Comparison of ENCODE assay signal across 20 mouse cellular contexts in the genomic region with DNA sequence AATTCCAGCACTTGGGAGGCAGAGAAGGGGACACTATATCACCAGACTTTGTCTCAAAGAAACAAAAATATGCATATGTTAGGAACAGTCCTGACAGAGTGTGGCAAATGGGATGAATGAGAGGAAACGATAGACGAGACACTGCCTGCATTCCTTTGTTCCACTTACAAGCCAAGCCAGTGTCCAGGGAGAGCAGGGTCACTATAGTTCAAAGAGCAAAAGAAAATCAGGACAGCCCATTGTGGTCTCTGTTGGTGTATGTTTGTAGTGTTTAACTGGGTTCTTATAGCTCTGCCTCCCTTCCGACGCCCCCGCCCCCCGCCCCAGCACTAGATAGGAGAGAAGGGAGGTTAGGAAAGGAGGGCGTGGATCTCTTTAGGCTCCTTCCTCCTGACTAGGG. TPM values are rescaled to one million over a fixed set of nuclear protein-coding genes. Genes with fewer than 3 reads are reported as not detected.
A peak's percentile ranks its signal among the peaks of the same experiment; 100 is the strongest.
DNase-seq lines count a peak whose midpoint lies in the region; ATAC-seq and TF ChIP-seq lines count a peak whose summit lies in the region.
"Had no signal": no experiment of that assay in that cellular context is flagged by ENCODE, and none has a peak within 500 bp of the region (broad histone marks: within the 10 kb centered on the region; RNA-seq: fewer than 3 reads in every experiment).

No protein-coding gene starts in this region.

- H3K9me3 ChIP-seq in heart, embryonic 13.5 days, result no peaks in the 10 kb centered on the region
- H3K9me3 ChIP-seq in kidney, postnatal 0 days (replicated peaks; ENCODE audit: low read length), result no peaks in the 10 kb centered on the region
- no peaks in the 10 kb centered on the region for H3K9me3 ChIP-seq in liver, postnatal 0 days (ENCODE audit: low read length)
- H3K9me3 ChIP-seq: embryonic facial prominence, embryonic 12.5 days; neural tube, embryonic 12.5 days had no signal

- H3K27ac ChIP-seq in heart, embryonic 13.5 days (replicated peaks), result 0 out of 2 replicates have a peak overlapping the region, but pooled peaks have one; percentile 17
- H3K27ac ChIP-seq in kidney, postnatal 0 days, result no peak overlapping the region
- H3K27ac ChIP-seq in liver, postnatal 0 days (ENCODE audit: low read depth), result no peak overlapping the region
- H3K27ac ChIP-seq: embryonic facial prominence, embryonic 12.5 days; liver, embryonic 14.5 days; neural tube, embryonic 12.5 days had no signal

- no peak overlapping the region for H3K9ac ChIP-seq in heart, embryonic 13.5 days
- no peak overlapping the region for H3K9ac ChIP-seq in kidney, postnatal 0 days (ENCODE audit: low read depth, low read length)
- no peak overlapping the region for H3K9ac ChIP-seq in liver, postnatal 0 days (replicated peaks)
- H3K9ac ChIP-seq: embryonic facial prominence, embryonic 12.5 days; liver, embryonic 14.5 days; neural tube, embryonic 12.5 days had no signal

- no peak overlapping the region for H3K4me2 ChIP-seq in heart, embryonic 13.5 days
- H3K4me2 ChIP-seq in kidney, postnatal 0 days (ENCODE audit: low read length), result no peak overlapping the region
- H3K4me2 ChIP-seq in liver, postnatal 0 days (ENCODE audit: low read depth, low read length), result no peak overlapping the region
- H3K4me2 ChIP-seq: embryonic facial prominence, embryonic 12.5 days had no signal

- WGBS in heart, embryonic 13.5 days, result 23% methylated on average over 7 of the region's 7 CpGs
- WGBS in kidney, postnatal 0 days, result 39% methylated on average over 7 of the region's 7 CpGs
- 73% methylated on average over 7 of the region's 7 CpGs for WGBS in liver, postnatal 0 days (ENCODE audit: insufficient replicate concordance)

- TF ChIP-seq EP300 in liver, postnatal 0 days (IDR thresholded peaks at IDR 0.05; ENCODE audit: low read depth), result no peak

- no peak for ATAC-seq in heart, embryonic 13.5 days (ENCODE audit: extremely low read depth, insufficient number of reproducible peaks, low FRiP score, low TSS enrichment)
- ATAC-seq in kidney, postnatal 0 days (replicated peaks; ENCODE audit: low FRiP score, low read depth), result no peak
- ATAC-seq in liver, postnatal 0 days, result no peak
- ATAC-seq: forebrain, embryonic 14.5 days; hindbrain, embryonic 16.5 days; intestine, embryonic 16.5 days had no signal

- no peak for TF ChIP-seq CTCF in kidney, postnatal 0 days (IDR thresholded peaks at IDR 0.05; ENCODE audit: low read depth)
- TF ChIP-seq CTCF in liver, postnatal 0 days (IDR thresholded peaks at IDR 0.05; ENCODE audit: low read depth), result no peak

- no peaks in the 10 kb centered on the region for H3K27me3 ChIP-seq in heart, embryonic 13.5 days (replicated peaks)
- no peaks in the 10 kb centered on the region for H3K27me3 ChIP-seq in kidney, postnatal 0 days (ENCODE audit: insufficient read depth, low read length)
- H3K27me3 ChIP-seq in liver, postnatal 0 days (ENCODE audit: insufficient read depth, low read length), result no peaks in the 10 kb centered on the region
- H3K27me3 ChIP-seq: CH12.LX; embryonic facial prominence, embryonic 12.5 days; neural tube, embryonic 12.5 days had no signal

- DNase-seq in heart, postnatal 25 days (ENCODE audit: low spot score), result no peak
- peak; percentile 37 for DNase-seq in kidney, postnatal 0 days (ENCODE audit: low spot score)
- DNase-seq in kidney, postnatal 14 days, result no peak
- peak; percentile 14 for DNase-seq in adipocyte (ENCODE audit: low spot score)
- peak; percentile 53 for DNase-seq in embryo, embryonic 9.5 days (ENCODE audit: extremely low spot score)
- DNase-seq in liver, postnatal 0 days, result no peak
- DNase-seq: cerebellum, adult 18-20 months; cerebellum, postnatal 25 days; gastrocnemius, postnatal 14 days; lung, postnatal 10 days; thymus, postnatal 36 days had no signal

- no peak overlapping the region for H3K4me3 ChIP-seq in heart, embryonic 13.5 days
- H3K4me3 ChIP-seq in kidney, postnatal 0 days (replicated peaks; ENCODE audit: low read depth, low read length), result no peak overlapping the region
- no peak overlapping the region for H3K4me3 ChIP-seq in liver, postnatal 0 days (ENCODE audit: low read depth, low read length)
- H3K4me3 ChIP-seq: embryonic facial prominence, embryonic 12.5 days; erythroblast, embryonic 14.5 days; neural tube, embryonic 12.5 days had no signal

- intact Hi-C loops in heart, postnatal 25 days (cut with DNase I), result no loop called here

- H3K36me3 ChIP-seq in heart, embryonic 13.5 days, result peaks cover 19% of the 10 kb centered on the region
- H3K36me3 ChIP-seq in kidney, postnatal 0 days (ENCODE audit: insufficient read depth, low read length), result peaks cover 5% of the 10 kb centered on the region; the same call in 1 of the 2 replicates
- H3K36me3 ChIP-seq in liver, postnatal 0 days (replicated peaks; ENCODE audit: insufficient read depth, low read length), result no peaks in the 10 kb centered on the region; the same call in 1 of the 2 replicates

- peaks cover 15% of the 10 kb centered on the region for H3K4me1 ChIP-seq in heart, embryonic 13.5 days
- no peaks in the 10 kb centered on the region for H3K4me1 ChIP-seq in kidney, postnatal 0 days (replicated peaks; ENCODE audit: insufficient read depth, low read length)
- H3K4me1 ChIP-seq in liver, postnatal 0 days (ENCODE audit: insufficient read depth), result no peaks in the 10 kb centered on the region

RNA-seq across cellular contexts. Expression of a gene that starts 30.0 kb away (rescaled TPM):
- polyA plus RNA-seq in heart, embryonic 13.5 days (2015; fragmentation: Nextera tagmentation; extraction: Ambion mirVana), result 11.8 and 12.0 TPM in 2 replicates
- 10 to 100 TPM; 32.6 to 33.2 TPM for total RNA-seq in heart, postnatal 25 days (2021)
- 8.3 and 9.6 TPM in 2 replicates for polyA plus RNA-seq in kidney, postnatal 0 days (2015; fragmentation: Nextera tagmentation; extraction: Ambion mirVana)
- 2.3 and 2.9 TPM in 2 replicates for polyA plus RNA-seq in liver, postnatal 0 days (2015; fragmentation: Nextera tagmentation; extraction: Ambion mirVana)

RNA-seq across cellular contexts. Expression of a gene that starts 53.5 kb away (rescaled TPM):
- 335 and 371 TPM in 2 replicates for polyA plus RNA-seq in heart, embryonic 13.5 days (2015; fragmentation: Nextera tagmentation; extraction: Ambion mirVana)
- 100 to 1,000 TPM; 166 to 177 TPM for total RNA-seq in heart, postnatal 25 days (2021)
- polyA plus RNA-seq in kidney, postnatal 0 days (2015; fragmentation: Nextera tagmentation; extraction: Ambion mirVana), result 326 and 345 TPM in 2 replicates
- 173 and 176 TPM in 2 replicates for polyA plus RNA-seq in liver, postnatal 0 days (2015; fragmentation: Nextera tagmentation; extraction: Ambion mirVana)

Comparison
In these comparisons a context has a peak if more than half of its experiments do, and no peak if none do; other contexts are left out.
1. DNase-seq: peak in kidney, postnatal 0 days (single experiment), adipocyte (single experiment) and embryo, embryonic 9.5 days (single experiment); none in heart, postnatal 25 days (single experiment), kidney, postnatal 14 days (single experiment) and liver, postnatal 0 days (single experiment).